Mouse (Mus musculus) heart, embryonic 16.5 days (tissue): ENCODE data around the gene Dnm2. TPM values are rescaled to one million over a fixed set of nuclear protein-coding genes. Genes with fewer than 3 reads are reported as not detected.

Experiments
- ATAC-seq: fragments of 200-750 bp; cut with Nextera tagmentation; replicated peaks from 2 replicates; pipeline ENCODE4 v1.8.0; 2017; ENCODE audit warnings: moderate number of reproducible peaks; ENCODE audit not compliant: insufficient read depth, low FRiP score; ENCODE audit errors: extremely low read depth
- H3K27ac ChIP-seq: fragments of 300-500 bp; sonication (generic); 2 replicates; pipeline ENCODE4 v1.5.1; 2014; ENCODE audit warnings: mild to moderate bottlenecking, low read length, control low read depth, moderate library complexity
- H3K27me3 ChIP-seq: fragments of 300-500 bp; sonication (generic); 2 replicates; pipeline ENCODE4 v1.6.1; 2014; ENCODE audit warnings: low read length, mixed read lengths; ENCODE audit not compliant: control insufficient read depth, insufficient read depth
- H3K36me3 ChIP-seq: fragments of 300-500 bp; sonication (generic); 2 replicates; pipeline ENCODE4 v1.6.1; 2014; ENCODE audit not compliant: control insufficient read depth, insufficient read depth
- H3K4me1 ChIP-seq: fragments of 300-500 bp; sonication (generic); 2 replicates; pipeline ENCODE4 v1.6.1; 2014; ENCODE audit warnings: low read length, mixed read lengths; ENCODE audit not compliant: control insufficient read depth, insufficient read depth
- H3K4me2 ChIP-seq: fragments of 300-500 bp; sonication (generic); 2 replicates; pipeline ENCODE4 v1.6.1; 2014; ENCODE audit warnings: low read depth, mild to moderate bottlenecking, control low read depth, low read length
- H3K4me3 ChIP-seq: fragments of 300-500 bp; sonication (generic); 2 replicates; pipeline ENCODE4 v1.5.1; 2014; ENCODE audit warnings: mild to moderate bottlenecking, control low read depth, low read length
- H3K9ac ChIP-seq: fragments of 300-500 bp; sonication (generic); 2 replicates; pipeline ENCODE4 v1.6.1; 2014; ENCODE audit warnings: low read length, control low read depth
- H3K9me3 ChIP-seq: fragments of 300-500 bp; sonication (generic); replicated peaks from 2 replicates; pipeline ENCODE4 v1.6.1; 2016; ENCODE audit warnings: low read length; ENCODE audit not compliant: control insufficient read depth
- WGBS: fragments of 180-500 bp; shearing (Covaris S2); extraction: QIAGEN DNeasy Blood & Tissue Kit; methylation state at CpG from one replicate; pipeline ENCODE4 v1.1.7; 2014; 5-methylcytosine and 5-hydroxymethylcytosine counted together
- polyA plus RNA-seq: library from polyadenylated mRNA; unstranded; fragments of >200 nt; fragmentation: Nextera tagmentation; extraction: Ambion mirVana; gene quantifications from 2 replicates; pipeline ENCODE4 v1.2.1, GENCODE M21; 2015

The Dnm2 gene
- polyA plus RNA-seq, 1 experiment from 2014 or later, result 75.0 TPM

GRCm38 (mm10) chr9:21449710-21450109 lies 25.0 kb downstream of the Dnm2 start:
- Histone ChIP-seq H3K4me1 (peaks cover 18% of the 10 kb centered on the region), H3K4me2 (no peak overlapping the region), H3K27me3 (no peaks in the 10 kb centered on the region), H3K36me3 (peaks cover 9% of the 10 kb centered on the region), H3K9ac (no peak overlapping the region), H3K27ac (peak overlapping the region; percentile 54), H3K4me3 (no peak overlapping the region), H3K9me3 (no peaks in the 10 kb centered on the region)
- 70% methylated on average over 2 of the region's 2 CpGs for WGBS
- ATAC-seq, result 0 out of 2 replicates have a peak, but pooled peaks have one; percentile 19

GRCm38 (mm10) chr9:21450270-21450669 lies 25.6 kb downstream of the Dnm2 start:
- Histone ChIP-seq H3K9ac (no peak overlapping the region), H3K27ac (peak overlapping the region; percentile 54), H3K9me3 (no peaks in the 10 kb centered on the region), H3K27me3 (no peaks in the 10 kb centered on the region), H3K4me1 (peaks cover 24% of the 10 kb centered on the region), H3K4me3 (no peak overlapping the region), H3K4me2 (no peak overlapping the region), H3K36me3 (peaks cover 3% of the 10 kb centered on the region; the same call in 1 of the 2 replicates)
- ATAC-seq, result 0 out of 2 replicates have a peak, but pooled peaks have one; percentile 35
- WGBS, result 62% methylated on average over 3 of the region's 3 CpGs

- Histone ChIP-seq H3K36me3 (no peaks in the 10 kb centered on the region), H3K4me2 (no peak overlapping the region), H3K4me3 (no peak overlapping the region), H3K27me3 (no peaks in the 10 kb centered on the region), H3K9ac (0 out of 2 replicates have a peak overlapping the region, but pooled peaks have one; percentile 13), H3K4me1 (peaks cover 24% of the 10 kb centered on the region), H3K9me3 (no peaks in the 10 kb centered on the region), H3K27ac (peak overlapping the region; percentile 48)
- no peak for ATAC-seq
- WGBS, result 78% methylated on average over 8 of the region's 8 CpGs
Measured at GRCm38 (mm10) chr9:21451391-21451790, 26.7 kb downstream of the Dnm2 start.

- no peak for ATAC-seq
- Histone ChIP-seq H3K9me3 (no peaks in the 10 kb centered on the region), H3K27me3 (no peaks in the 10 kb centered on the region), H3K27ac (peak overlapping the region; percentile 48), H3K4me2 (no peak overlapping the region), H3K4me3 (no peak overlapping the region), H3K4me1 (peaks cover 24% of the 10 kb centered on the region), H3K9ac (0 out of 2 replicates have a peak overlapping the region, but pooled peaks have one; percentile 13), H3K36me3 (no peaks in the 10 kb centered on the region)
- WGBS, result 31% methylated on average over 8 of the region's 8 CpGs
Measured at GRCm38 (mm10) chr9:21451870-21452269, 27.2 kb downstream of the Dnm2 start.

GRCm38 (mm10) chr9:21453003-21453402 lies 28.3 kb downstream of the Dnm2 start:
- H3K4me2 ChIP-seq, result no peak overlapping the region
- H3K4me1 ChIP-seq, result peaks cover 24% of the 10 kb centered on the region
- H3K27me3 ChIP-seq, result no peaks in the 10 kb centered on the region
- no peaks in the 10 kb centered on the region for H3K9me3 ChIP-seq
- no peak overlapping the region for H3K27ac ChIP-seq
- no peak overlapping the region for H3K4me3 ChIP-seq
- no peak for ATAC-seq
- WGBS, result 79% methylated on average over 7 of the region's 7 CpGs
- H3K9ac ChIP-seq, result no peak overlapping the region
- H3K36me3 ChIP-seq, result no peaks in the 10 kb centered on the region

GRCm38 (mm10) chr9:21453459-21453858 lies 28.8 kb downstream of the Dnm2 start:
- Histone ChIP-seq H3K36me3 (no peaks in the 10 kb centered on the region), H3K4me3 (no peak overlapping the region), H3K4me1 (peaks cover 24% of the 10 kb centered on the region), H3K4me2 (no peak overlapping the region), H3K9me3 (no peaks in the 10 kb centered on the region), H3K9ac (no peak overlapping the region), H3K27ac (no peak overlapping the region), H3K27me3 (no peaks in the 10 kb centered on the region)
- 58% methylated on average over 2 of the region's 2 CpGs for WGBS
- no peak for ATAC-seq

GRCm38 (mm10) chr9:21454556-21454955 lies 29.8 kb downstream of the Dnm2 start:
- WGBS, result 67% methylated on average over 4 of the region's 4 CpGs

GRCm38 (mm10) chr9:21455103-21455770 lies 30.5 kb downstream of the Dnm2 start:
- H3K9ac ChIP-seq, result no peak overlapping the region
- no peaks in the 10 kb centered on the region for H3K36me3 ChIP-seq
- no peaks in the 10 kb centered on the region for H3K27me3 ChIP-seq
- 64% methylated on average over 4 of the region's 4 CpGs for WGBS
- no peaks in the 10 kb centered on the region for H3K9me3 ChIP-seq
- H3K4me1 ChIP-seq, result peaks cover 20% of the 10 kb centered on the region
- H3K27ac ChIP-seq, result no peak overlapping the region; the same call in 1 of the 2 replicates
- no peak overlapping the region for H3K4me3 ChIP-seq
- no peak for ATAC-seq
- H3K4me2 ChIP-seq, result no peak overlapping the region

More at GRCm38 (mm10) chr9:21454556-21454955, 29.8 kb downstream of the Dnm2 start:
- H3K36me3 ChIP-seq, result no peaks in the 10 kb centered on the region
- no peaks in the 10 kb centered on the region for H3K9me3 ChIP-seq
- H3K4me1 ChIP-seq, result peaks cover 24% of the 10 kb centered on the region
- no peak for ATAC-seq
- H3K9ac ChIP-seq, result no peak overlapping the region
- H3K27me3 ChIP-seq, result no peaks in the 10 kb centered on the region
- no peak overlapping the region for H3K4me2 ChIP-seq
- H3K27ac ChIP-seq, result no peak overlapping the region; the same call in 1 of the 2 replicates
- H3K4me3 ChIP-seq, result no peak overlapping the region

GRCm38 (mm10) chr9:21456246-21456929 lies 31.7 kb downstream of the Dnm2 start:
- 84% methylated on average over 7 of the region's 7 CpGs for WGBS
- ATAC-seq, result no peak
- no peak overlapping the region for H3K27ac ChIP-seq

More at GRCm38 (mm10) chr9:21456246-21456929, 31.7 kb downstream of the Dnm2 start:
- Histone ChIP-seq H3K9me3 (no peaks in the 10 kb centered on the region), H3K27me3 (no peaks in the 10 kb centered on the region), H3K4me2 (no peak overlapping the region), H3K9ac (no peak overlapping the region), H3K4me3 (no peak overlapping the region), H3K4me1 (peaks cover 17% of the 10 kb centered on the region), H3K36me3 (no peaks in the 10 kb centered on the region)
